Mouse (Mus musculus): ENCODE results near the gene Lemd1. TPM values are rescaled to one million over a fixed set of nuclear protein-coding genes. Genes with fewer than 3 reads are reported as not detected.
"Not testable (repeated sequence)": the region's sequence is repeated elsewhere in the genome, so short reads cannot be mapped to it uniquely, and the experiment has no call there.

The Lemd1 gene
- total RNA-seq, 1 experiment from 2014 or later, result not detected

DNA sequence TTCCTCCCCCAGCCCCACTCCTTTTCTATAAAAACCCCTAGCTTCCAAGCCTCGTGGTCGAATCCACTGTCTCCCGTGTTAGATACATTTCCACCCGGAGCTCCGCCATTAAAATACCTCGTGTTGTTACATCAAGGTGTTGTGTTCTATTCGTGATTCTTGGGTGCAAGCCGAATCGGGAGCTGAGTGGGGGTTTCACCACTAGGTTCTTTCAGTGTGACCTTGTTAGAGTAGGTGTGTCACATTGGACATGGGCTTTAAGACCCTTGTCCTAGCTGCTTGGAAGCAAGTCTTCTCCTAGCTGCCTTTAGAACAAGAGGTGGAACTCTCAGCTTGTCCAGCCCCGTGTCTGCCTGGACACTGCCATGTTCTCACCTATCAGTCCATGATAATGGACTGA, 74.7 kb downstream of the Lemd1 start:
- ATAC-seq (replicated peaks in 1 of 2; ENCODE audit: insufficient read depth in 1 of 2, low FRiP score in 2 of 2, low TSS enrichment in 1 of 2, low read depth in 1 of 2, poor library complexity in 2 of 2, severe bottlenecking in 2 of 2), result no peak

- no peak for ATAC-seq (replicated peaks in 1 of 2; ENCODE audit: insufficient read depth in 1 of 2, low FRiP score in 2 of 2, low TSS enrichment in 1 of 2, low read depth in 1 of 2, poor library complexity in 2 of 2, severe bottlenecking in 2 of 2)
Observed at GRCm38 (mm10) chr1:132266791-132267557, 75.7 kb downstream of the Lemd1 start.

- no peak for ATAC-seq (replicated peaks in 1 of 2; ENCODE audit: insufficient read depth in 1 of 2, low FRiP score in 2 of 2, low TSS enrichment in 1 of 2, low read depth in 1 of 2, poor library complexity in 2 of 2, severe bottlenecking in 2 of 2)
Observed at GRCm38 (mm10) chr1:132267959-132268358, 76.7 kb downstream of the Lemd1 start.

DNA sequence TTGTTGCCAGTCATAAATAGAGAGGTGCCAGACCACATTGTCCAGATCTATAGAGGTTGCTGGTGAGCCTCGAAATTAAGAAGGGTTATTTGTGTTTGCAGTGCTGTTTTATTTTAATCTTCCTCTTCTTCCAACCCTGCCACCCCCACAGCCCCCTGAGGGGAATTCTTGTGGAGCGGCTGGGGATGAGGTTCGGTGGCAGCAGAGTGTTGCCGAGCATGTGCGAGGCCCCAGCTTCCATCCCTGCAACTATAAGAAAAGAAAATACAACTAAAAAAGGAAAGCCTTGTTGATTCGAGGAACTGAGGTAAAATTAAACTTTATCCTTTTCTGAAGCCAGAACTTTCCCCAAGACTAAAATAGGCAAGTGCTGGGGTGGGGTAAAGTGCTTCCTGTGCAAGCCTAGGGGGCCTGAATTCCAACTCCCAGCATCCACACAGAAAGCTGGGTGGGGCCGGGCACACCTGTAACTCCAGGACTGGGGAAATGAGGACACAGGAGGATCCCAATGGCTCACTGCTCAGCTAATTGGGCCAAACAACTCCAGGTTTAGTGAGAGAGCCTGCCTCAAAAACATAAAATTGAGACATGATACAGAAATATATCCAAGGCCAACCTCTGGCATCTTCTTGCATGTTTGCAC, 77.3 kb downstream of the Lemd1 start:
- no peak for ATAC-seq (replicated peaks in 1 of 2; ENCODE audit: insufficient read depth in 1 of 2, low FRiP score in 2 of 2, low TSS enrichment in 1 of 2, low read depth in 1 of 2, poor library complexity in 2 of 2, severe bottlenecking in 2 of 2)

DNA sequence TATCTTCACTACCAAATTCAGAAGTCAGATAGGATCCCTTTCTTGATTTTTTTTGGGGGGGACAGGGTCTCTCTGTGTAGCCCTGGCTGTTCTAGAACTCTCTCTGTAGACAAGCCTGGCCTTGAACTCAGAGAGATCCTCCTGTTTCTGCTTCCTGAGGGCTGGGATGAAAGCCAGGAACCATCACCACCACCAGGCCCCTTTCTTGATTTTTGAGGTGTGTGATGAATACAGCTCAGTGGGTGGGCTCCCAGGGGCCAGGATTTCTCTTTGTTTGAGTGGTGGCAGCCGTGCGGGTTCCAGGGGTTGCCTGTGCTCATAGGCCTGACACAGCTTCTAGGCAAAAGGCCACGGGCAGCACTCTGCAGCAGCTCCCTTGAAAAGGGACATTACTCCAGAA, 80.0 kb downstream of the Lemd1 start:
- no peak for ATAC-seq (replicated peaks in 1 of 2; ENCODE audit: insufficient read depth in 1 of 2, low FRiP score in 2 of 2, low TSS enrichment in 1 of 2, low read depth in 1 of 2, poor library complexity in 2 of 2, severe bottlenecking in 2 of 2)

- no peak for ATAC-seq (replicated peaks in 1 of 2; ENCODE audit: insufficient read depth in 1 of 2, low FRiP score in 2 of 2, low TSS enrichment in 1 of 2, low read depth in 1 of 2, poor library complexity in 2 of 2, severe bottlenecking in 2 of 2)
Observed at GRCm38 (mm10) chr1:132276694-132277093, 85.5 kb downstream of the Lemd1 start.

DNA sequence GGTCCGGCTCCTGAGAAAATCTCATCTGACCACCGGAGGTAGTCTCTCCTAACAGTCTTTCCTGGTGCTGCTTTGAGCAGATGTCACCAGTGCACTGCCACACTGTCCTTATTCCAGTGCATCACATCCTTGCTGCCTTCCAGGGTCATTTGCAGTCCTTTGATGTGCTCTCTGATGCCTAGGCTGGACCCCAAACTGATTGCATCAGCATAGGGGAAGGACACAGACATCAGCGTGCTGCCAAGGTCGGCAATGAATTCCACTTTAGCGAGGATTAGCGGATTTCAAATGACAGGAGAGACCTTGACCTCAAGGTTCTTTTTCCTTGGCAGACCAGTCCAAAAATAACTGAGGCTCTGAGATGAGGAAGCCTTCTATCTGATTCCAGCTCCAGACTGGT, 85.9 kb downstream of the Lemd1 start:
- no peak for ATAC-seq (replicated peaks in 1 of 2; ENCODE audit: insufficient read depth in 1 of 2, low FRiP score in 2 of 2, low TSS enrichment in 1 of 2, low read depth in 1 of 2, poor library complexity in 2 of 2, severe bottlenecking in 2 of 2)

DNA sequence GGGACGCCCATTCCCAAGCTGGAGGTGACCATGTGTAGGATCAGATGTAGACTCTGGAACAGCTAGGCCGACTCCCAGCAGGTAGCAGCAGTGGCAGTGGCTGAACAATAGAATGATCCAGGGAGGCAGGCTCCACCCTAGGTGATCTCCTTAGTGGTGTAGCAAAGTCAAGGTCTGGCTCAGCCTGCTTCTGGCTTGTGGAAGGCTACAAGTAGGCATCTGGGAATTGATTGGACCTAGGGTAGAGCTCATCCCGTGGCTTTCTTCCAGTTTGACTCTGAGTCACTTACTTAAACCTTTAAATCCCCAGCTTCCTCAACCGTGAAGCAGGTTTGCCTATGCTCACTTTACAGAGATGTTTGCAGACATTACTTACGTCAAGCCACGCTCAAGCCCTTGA, 89.4 kb downstream of the Lemd1 start:
- ATAC-seq (replicated peaks in 1 of 2; ENCODE audit: insufficient read depth in 1 of 2, low FRiP score in 2 of 2, low TSS enrichment in 1 of 2, low read depth in 1 of 2, poor library complexity in 2 of 2, severe bottlenecking in 2 of 2), result not testable (repeated sequence)

GRCm38 (mm10) chr1:132281523-132282176, 90.4 kb downstream of the Lemd1 start:
- ATAC-seq (replicated peaks in 1 of 2; ENCODE audit: insufficient read depth in 1 of 2, low FRiP score in 2 of 2, low TSS enrichment in 1 of 2, low read depth in 1 of 2, poor library complexity in 2 of 2, severe bottlenecking in 2 of 2), result no peak

GRCm38 (mm10) chr1:132282177-132282536, 90.9 kb downstream of the Lemd1 start:
- no peak for ATAC-seq (replicated peaks in 1 of 2; ENCODE audit: insufficient read depth in 1 of 2, low FRiP score in 2 of 2, low TSS enrichment in 1 of 2, low read depth in 1 of 2, poor library complexity in 2 of 2, severe bottlenecking in 2 of 2)

- no peak for ATAC-seq (replicated peaks in 1 of 2; ENCODE audit: insufficient read depth in 1 of 2, low FRiP score in 2 of 2, low TSS enrichment in 1 of 2, low read depth in 1 of 2, poor library complexity in 2 of 2, severe bottlenecking in 2 of 2)
Observed at GRCm38 (mm10) chr1:132283018-132283417, 91.8 kb downstream of the Lemd1 start.

- no peak for ATAC-seq (replicated peaks in 1 of 2; ENCODE audit: insufficient read depth in 1 of 2, low FRiP score in 2 of 2, low TSS enrichment in 1 of 2, low read depth in 1 of 2, poor library complexity in 2 of 2, severe bottlenecking in 2 of 2)
Observed at GRCm38 (mm10) chr1:132286735-132287134, 95.5 kb downstream of the Lemd1 start.

GRCm38 (mm10) chr1:132287445-132287844, 96.2 kb downstream of the Lemd1 start:
- no peak for ATAC-seq (replicated peaks in 1 of 2; ENCODE audit: insufficient read depth in 1 of 2, low FRiP score in 2 of 2, low TSS enrichment in 1 of 2, low read depth in 1 of 2, poor library complexity in 2 of 2, severe bottlenecking in 2 of 2)

DNA sequence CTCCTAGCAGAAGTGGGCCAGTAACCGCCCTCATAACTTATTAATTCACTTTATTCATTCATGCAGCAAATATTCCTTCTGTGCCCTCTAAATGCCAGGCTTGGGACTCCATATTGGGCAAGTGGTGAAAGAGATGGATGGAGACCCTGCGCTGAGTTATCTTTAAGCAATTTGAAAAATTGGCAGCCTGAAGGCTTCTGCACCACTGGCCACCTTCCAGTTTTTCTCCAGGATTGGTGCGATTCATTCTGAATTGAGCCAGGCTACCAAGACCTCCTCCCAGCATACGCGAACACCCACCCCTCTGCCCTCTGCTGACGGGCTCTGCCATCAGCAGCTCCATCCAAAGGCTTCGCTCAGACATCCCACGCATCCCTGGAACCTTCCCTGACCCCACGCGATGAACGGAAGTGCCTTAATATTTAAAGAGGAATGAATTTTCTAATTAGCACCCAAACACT, 96.8 kb downstream of the Lemd1 start:
- no peak for ATAC-seq (replicated peaks in 1 of 2; ENCODE audit: insufficient read depth in 1 of 2, low FRiP score in 2 of 2, low TSS enrichment in 1 of 2, low read depth in 1 of 2, poor library complexity in 2 of 2, severe bottlenecking in 2 of 2)

- ATAC-seq (replicated peaks in 1 of 2; ENCODE audit: insufficient read depth in 1 of 2, low FRiP score in 2 of 2, low TSS enrichment in 1 of 2, low read depth in 1 of 2, poor library complexity in 2 of 2, severe bottlenecking in 2 of 2), result no peak
Observed at GRCm38 (mm10) chr1:132289965-132290364, 98.7 kb downstream of the Lemd1 start.

- no peak for ATAC-seq (replicated peaks in 1 of 2; ENCODE audit: insufficient read depth in 1 of 2, low FRiP score in 2 of 2, low TSS enrichment in 1 of 2, low read depth in 1 of 2, poor library complexity in 2 of 2, severe bottlenecking in 2 of 2)
Observed at GRCm38 (mm10) chr1:132290921-132291675, 99.9 kb downstream of the Lemd1 start.

- no peak for ATAC-seq (replicated peaks in 1 of 2; ENCODE audit: insufficient read depth in 1 of 2, low FRiP score in 2 of 2, low TSS enrichment in 1 of 2, low read depth in 1 of 2, poor library complexity in 2 of 2, severe bottlenecking in 2 of 2)
Observed at GRCm38 (mm10) chr1:132291706-132292105, 100.5 kb downstream of the Lemd1 start.
